Mouse (Mus musculus) lung, embryonic 14.5 days (tissue): ENCODE measurements around the gene Natd1. TPM values are rescaled to one million over a fixed set of nuclear protein-coding genes. Genes with fewer than 3 reads are reported as not detected.

ENCODE experiments used
- ATAC-seq: fragments of 200-750 bp; cut with Nextera tagmentation; 2 replicates; pipeline ENCODE4 v1.8.0; 2017; ENCODE audit warnings: mild to moderate bottlenecking, moderate TSS enrichment, moderate library complexity; ENCODE audit not compliant: insufficient read depth
- DNase-seq: peaks from one replicate; pipeline ENCODE4 v3.0.0-alpha.2; 2015
- H3K27ac ChIP-seq: fragments of 300-500 bp; sonication (generic); 2 replicates; pipeline ENCODE4 v1.5.1; 2014; ENCODE audit warnings: low read depth, mild to moderate bottlenecking, moderate library complexity
- H3K27me3 ChIP-seq: fragments of 300-500 bp; sonication (generic); 2 replicates; pipeline ENCODE4 v1.6.1; 2014; ENCODE audit warnings: low read length, control low read depth; ENCODE audit not compliant: insufficient read depth
- H3K36me3 ChIP-seq: fragments of 300-500 bp; sonication (generic); 2 replicates; pipeline ENCODE4 v1.6.1; 2014; ENCODE audit warnings: control low read depth; ENCODE audit not compliant: insufficient read depth
- H3K4me1 ChIP-seq: fragments of 300-500 bp; sonication (generic); 2 replicates; pipeline ENCODE4 v1.6.1; 2014; ENCODE audit warnings: antibody characterized with exemption, control low read depth; ENCODE audit not compliant: insufficient read depth
- H3K4me2 ChIP-seq: fragments of 300-500 bp; sonication (generic); 2 replicates; pipeline ENCODE4 v1.6.1; 2014; ENCODE audit warnings: mild to moderate bottlenecking
- H3K4me3 ChIP-seq: fragments of 300-500 bp; sonication (generic); 2 replicates; pipeline ENCODE4 v1.5.1; 2014; ENCODE audit warnings: low read depth, low read length
- H3K9ac ChIP-seq: fragments of 300-500 bp; sonication (generic); 2 replicates; pipeline ENCODE4 v1.6.1; 2014
- H3K9me3 ChIP-seq: fragments of 300-500 bp; sonication (generic); 2 replicates; pipeline ENCODE4 v1.6.1; 2016; ENCODE audit warnings: low read depth, low read length, control low read depth
- CTCF ChIP-seq: IDR thresholded peaks from 2 replicates; pipeline ENCODE4 v1.5.1; 2016; ENCODE audit warnings: antibody characterized with exemption, low read depth
- WGBS: fragments of 180-500 bp; shearing (Covaris S2); extraction: QIAGEN DNeasy Blood & Tissue Kit; methylation state at CpG from one replicate; pipeline ENCODE4 v1.1.7; 2014; 5-methylcytosine and 5-hydroxymethylcytosine counted together
- polyA plus RNA-seq: library from polyadenylated mRNA; unstranded; fragments of >200 nt; fragmentation: Nextera tagmentation; extraction: Ambion mirVana; gene quantifications from 2 replicates; pipeline ENCODE4 v1.2.1, GENCODE M21; 2014

The Natd1 gene
- polyA plus RNA-seq, 1 experiment from 2014 or later, result 19.1 TPM

- Histone ChIP-seq H3K9ac (no peak overlapping the region), H3K36me3 (no peaks in the 10 kb centered on the region), H3K4me1 (no peaks in the 10 kb centered on the region; the same call in 1 of the 2 replicates), H3K27ac (no peak overlapping the region), H3K9me3 (no peaks in the 10 kb centered on the region), H3K4me3 (no peak overlapping the region), H3K27me3 (no peaks in the 10 kb centered on the region), H3K4me2 (no peak overlapping the region)
- ATAC-seq (no peak), DNase-seq (no peak)
- TF ChIP-seq CTCF, result no peak
- WGBS, result 68% methylated on average over 1 of the region's 1 CpGs
These were observed 7.6 kb upstream of the Natd1 start for GRCm38 (mm10) chr11:60922195-60922594.

- Histone ChIP-seq H3K4me1 (peaks cover 4% of the 10 kb centered on the region; the same call in 1 of the 2 replicates), H3K27me3 (no peaks in the 10 kb centered on the region), H3K4me3 (no peak overlapping the region), H3K4me2 (no peak overlapping the region), H3K27ac (no peak overlapping the region), H3K9ac (no peak overlapping the region), H3K36me3 (no peaks in the 10 kb centered on the region), H3K9me3 (no peaks in the 10 kb centered on the region)
- no peak for ATAC-seq
- DNase-seq, result no peak
- TF ChIP-seq CTCF, result no peak
- WGBS, result 65% methylated on average over 2 of the region's 2 CpGs
These were observed 5.5 kb upstream of the Natd1 start for GRCm38 (mm10) chr11:60920021-60920420.

DNA sequence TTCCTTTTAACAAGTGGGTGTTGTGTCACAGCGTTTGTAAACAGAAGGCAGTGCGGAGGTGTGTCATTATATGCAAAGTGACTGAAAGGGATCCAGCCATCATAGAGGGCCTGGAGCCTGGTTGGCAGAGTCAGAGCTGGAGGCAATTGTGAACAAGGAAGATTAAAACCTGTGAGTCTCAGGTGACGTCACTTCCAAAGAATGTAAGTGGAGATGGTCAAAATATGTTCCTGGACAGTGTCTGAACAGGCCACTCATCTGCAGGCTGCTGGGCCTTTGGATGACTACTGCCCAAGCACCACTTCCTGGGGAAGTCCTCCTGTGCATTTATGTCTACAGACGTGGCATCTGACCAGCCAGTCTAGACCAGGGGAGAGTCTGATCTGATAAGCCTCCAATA, 651 bp upstream of the Natd1 start:
- Histone ChIP-seq H3K9me3 (no peaks in the 10 kb centered on the region), H3K27me3 (no peaks in the 10 kb centered on the region), H3K4me2 (no peak overlapping the region), H3K27ac (no peak overlapping the region), H3K4me1 (peaks cover 11% of the 10 kb centered on the region), H3K4me3 (no peak overlapping the region), H3K36me3 (no peaks in the 10 kb centered on the region), H3K9ac (no peak overlapping the region)
- no peak for ATAC-seq
- DNase-seq, result no peak
- TF ChIP-seq CTCF, result no peak
- WGBS, result 47% methylated on average over 4 of the region's 4 CpGs

DNA sequence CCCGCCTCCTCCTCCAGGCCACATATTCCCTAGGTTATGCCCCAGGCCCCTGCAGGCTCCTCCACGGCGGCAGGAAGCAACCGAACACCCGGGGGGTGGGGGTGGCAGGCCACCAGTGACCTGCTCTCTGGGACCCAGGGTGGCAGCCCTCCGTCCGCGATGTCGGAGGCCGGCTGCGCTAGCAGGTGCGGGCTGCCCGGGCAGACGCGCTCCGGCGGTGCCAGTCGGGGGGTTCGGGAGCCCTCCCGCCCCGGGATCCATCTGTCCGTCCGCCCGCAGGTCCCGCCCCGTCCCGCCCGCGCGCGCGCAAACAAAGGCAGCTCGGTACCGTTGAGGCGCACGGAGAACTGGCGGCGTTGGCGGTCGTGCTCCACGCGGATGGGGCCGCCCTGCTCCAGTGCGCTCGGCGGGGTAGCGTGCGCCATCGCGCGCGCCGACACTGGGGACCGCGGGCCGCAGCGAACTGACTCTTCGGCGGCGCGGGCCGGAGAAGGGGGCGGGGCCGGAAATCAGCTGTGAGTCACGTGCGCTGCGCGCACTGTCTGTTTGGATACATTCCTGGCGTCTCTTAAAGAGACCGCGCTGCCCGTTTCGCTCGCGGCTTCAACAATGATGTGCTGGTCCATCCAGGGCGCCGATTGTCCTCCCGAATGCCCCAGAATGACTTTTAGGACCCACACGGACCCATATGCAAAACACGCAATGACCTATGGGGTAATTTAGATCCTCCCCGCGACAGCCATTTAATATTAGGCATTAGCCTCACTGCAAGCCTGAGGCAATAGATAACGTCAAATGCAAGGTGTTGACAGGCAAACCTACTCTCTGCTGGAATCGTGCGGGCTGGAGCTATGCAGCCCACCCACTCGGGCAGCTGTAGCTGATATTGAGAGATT, 1.0 kb downstream of the Natd1 start:
- Histone ChIP-seq H3K27me3 (no peaks in the 10 kb centered on the region), H3K9ac (peak overlapping the region; percentile 79), H3K27ac (peak overlapping the region; percentile 52), H3K4me2 (peak overlapping the region; percentile 91), H3K36me3 (no peaks in the 10 kb centered on the region), H3K9me3 (no peaks in the 10 kb centered on the region), H3K4me3 (peak overlapping the region; percentile 87), H3K4me1 (peaks cover 11% of the 10 kb centered on the region)
- under 1% methylated on average over 86 of the region's 86 CpGs for WGBS
- DNase-seq (peak; percentile 97), ATAC-seq (peak; percentile 90)
- TF ChIP-seq CTCF, result no peak

DNA sequence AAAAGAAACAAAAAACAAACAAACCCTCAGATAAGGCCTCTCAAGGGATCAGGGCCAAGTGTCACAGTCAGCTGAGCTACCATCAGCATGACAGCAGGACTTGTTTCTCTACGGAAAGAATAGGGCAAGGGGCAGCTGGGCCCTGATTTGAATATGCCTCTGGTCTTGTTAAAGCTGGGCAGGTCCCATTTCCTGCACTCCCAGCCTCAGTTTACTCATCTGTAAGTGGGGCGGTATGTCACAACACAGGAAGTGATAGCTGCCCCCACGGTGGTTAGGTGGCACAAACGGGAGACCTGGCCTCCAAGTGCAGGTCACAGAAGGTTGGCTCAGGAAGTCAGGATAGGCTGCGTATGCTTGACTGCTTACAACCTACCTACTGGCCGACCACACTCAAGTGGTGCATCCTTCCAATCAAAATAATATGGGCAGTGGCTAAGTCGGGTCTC, 2.0 kb downstream of the Natd1 start:
- Histone ChIP-seq H3K9ac (peak overlapping the region; percentile 79), H3K9me3 (no peaks in the 10 kb centered on the region), H3K4me3 (peak overlapping the region; percentile 87), H3K27me3 (no peaks in the 10 kb centered on the region), H3K36me3 (no peaks in the 10 kb centered on the region), H3K27ac (no peak overlapping the region), H3K4me1 (peaks cover 11% of the 10 kb centered on the region), H3K4me2 (peak overlapping the region; percentile 91)
- peak; percentile 38 for DNase-seq
- ATAC-seq, result no peak
- WGBS, result 18% methylated on average over 7 of the region's 7 CpGs
- TF ChIP-seq CTCF, result no peak

DNA sequence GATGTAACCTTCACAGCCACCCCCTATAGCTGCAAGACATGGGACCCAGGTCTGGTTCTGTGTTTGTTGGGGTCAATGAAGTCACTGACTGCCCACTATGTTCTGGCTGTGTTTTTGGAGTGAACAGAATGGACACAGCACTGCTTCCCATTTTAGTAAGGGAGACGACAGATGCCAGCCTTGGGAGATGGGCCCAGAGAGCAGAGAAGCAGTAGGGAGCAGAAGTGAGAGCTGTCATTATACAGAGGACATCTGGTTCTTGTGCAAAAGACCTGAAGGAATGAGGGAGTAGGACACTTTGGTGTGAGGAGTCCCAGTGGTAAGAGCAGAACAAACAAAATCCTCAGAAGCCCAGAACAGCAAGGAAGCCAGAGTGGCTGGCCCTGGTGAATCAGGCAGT, 4.9 kb downstream of the Natd1 start:
- DNase-seq (no peak), ATAC-seq (no peak)
- Histone ChIP-seq H3K4me2 (no peak overlapping the region), H3K9me3 (no peaks in the 10 kb centered on the region), H3K9ac (no peak overlapping the region), H3K36me3 (peaks cover 16% of the 10 kb centered on the region), H3K4me1 (peaks cover 7% of the 10 kb centered on the region), H3K27me3 (no peaks in the 10 kb centered on the region), H3K27ac (no peak overlapping the region), H3K4me3 (no peak overlapping the region)
- no peak for TF ChIP-seq CTCF
- 46% methylated on average over 1 of the region's 1 CpGs for WGBS

- Histone ChIP-seq H3K4me2 (no peak overlapping the region), H3K4me1 (peaks cover 7% of the 10 kb centered on the region), H3K27ac (no peak overlapping the region), H3K27me3 (no peaks in the 10 kb centered on the region), H3K9me3 (no peaks in the 10 kb centered on the region), H3K36me3 (peaks cover 30% of the 10 kb centered on the region), H3K9ac (no peak overlapping the region), H3K4me3 (no peak overlapping the region)
- peak; percentile 35; the same call in 1 of the 2 replicates for TF ChIP-seq CTCF
- DNase-seq, result no peak
- ATAC-seq, result no peak
- WGBS, result 68% methylated on average over 3 of the region's 3 CpGs
These were observed 6.5 kb downstream of the Natd1 start for GRCm38 (mm10) chr11:60908073-60908472.
